Mouse (Mus musculus) kidney, postnatal 0 days (tissue): Measurements from ENCODE around the gene Ppfibp2. TPM values are rescaled to one million over a fixed set of nuclear protein-coding genes. Genes with fewer than 3 reads are reported as not detected.

Experiments
- ATAC-seq: fragments of 200-750 bp; cut with Nextera tagmentation; replicated peaks from 2 replicates; pipeline ENCODE4 v1.8.0; 2017; ENCODE audit warnings: low read depth, moderate number of reproducible peaks, moderate TSS enrichment, moderate library complexity; ENCODE audit not compliant: low FRiP score
- DNase-seq: peaks from one replicate; pipeline ENCODE4 v3.0.0-alpha.2; 2016; ENCODE audit warnings: low spot score
- H3K27ac ChIP-seq: fragments of 300-500 bp; sonication (generic); 2 replicates; pipeline ENCODE4 v1.5.1; 2014; ENCODE audit warnings: mild to moderate bottlenecking
- H3K27me3 ChIP-seq: fragments of 300-500 bp; sonication (generic); 2 replicates; pipeline ENCODE4 v1.6.1; 2014; ENCODE audit warnings: low read length, mixed read lengths; ENCODE audit not compliant: insufficient read depth
- H3K36me3 ChIP-seq: fragments of 300-500 bp; sonication (generic); 2 replicates; pipeline ENCODE4 v1.6.1; 2014; ENCODE audit warnings: low read length, mixed read lengths; ENCODE audit not compliant: insufficient read depth
- H3K4me1 ChIP-seq: fragments of 300-500 bp; sonication (generic); replicated peaks from 2 replicates; pipeline ENCODE4 v1.6.1; 2014; ENCODE audit warnings: antibody characterized with exemption, low read length, mixed read lengths; ENCODE audit not compliant: insufficient read depth
- H3K4me2 ChIP-seq: fragments of 300-500 bp; sonication (generic); 2 replicates; pipeline ENCODE4 v1.6.1; 2014; ENCODE audit warnings: mild to moderate bottlenecking, low read length, moderate library complexity, mixed read lengths
- H3K4me3 ChIP-seq: fragments of 300-500 bp; sonication (generic); replicated peaks from 2 replicates; pipeline ENCODE4 v1.5.1; 2014; ENCODE audit warnings: low read depth, low read length
- H3K9ac ChIP-seq: fragments of 300-500 bp; sonication (generic); 2 replicates; pipeline ENCODE4 v1.6.1; 2014; ENCODE audit warnings: low read depth, low read length
- H3K9me3 ChIP-seq: fragments of 300-500 bp; sonication (generic); replicated peaks from 2 replicates; pipeline ENCODE4 v1.6.1; 2016; ENCODE audit warnings: low read length, inconsistent platforms, mixed read lengths
- CTCF ChIP-seq: IDR thresholded peaks from 2 replicates; pipeline ENCODE4 v1.5.1; 2016; ENCODE audit warnings: antibody characterized with exemption, low read depth, mild to moderate bottlenecking, moderate library complexity
- WGBS: fragments of 180-500 bp; shearing (Covaris S2); extraction: QIAGEN DNeasy Blood & Tissue Kit; methylation state at CpG from one replicate; pipeline ENCODE4 v1.1.7; 2014; 5-methylcytosine and 5-hydroxymethylcytosine counted together
- polyA plus RNA-seq: library from polyadenylated mRNA; unstranded; fragments of >200 nt; fragmentation: Nextera tagmentation; extraction: Ambion mirVana; gene quantifications from 2 replicates; pipeline ENCODE4 v1.2.1, GENCODE M21; 2015

The Ppfibp2 gene
- polyA plus RNA-seq, 1 experiment from 2014 or later: 8.3 TPM

DNA sequence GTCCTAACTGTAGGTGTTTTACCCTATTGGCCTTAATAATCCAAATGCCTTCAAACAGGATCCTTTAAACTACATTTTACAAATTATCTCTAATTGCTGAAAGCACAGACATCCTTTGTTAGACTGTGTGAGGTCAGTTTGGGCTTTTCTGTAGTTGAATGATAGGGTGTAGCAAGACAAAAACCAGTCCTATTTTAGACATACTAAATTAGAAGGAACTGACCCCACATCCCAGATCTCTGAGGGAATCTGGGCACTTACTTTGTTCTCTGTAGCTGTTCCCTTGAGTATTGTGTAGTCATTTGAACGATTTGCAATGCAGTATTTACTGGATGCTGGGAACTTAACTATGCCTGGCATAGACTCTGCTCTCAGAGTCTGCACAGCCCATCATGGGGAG is 56.8 kb downstream of the Ppfibp2 start:
- 38% methylated on average over 1 of the region's 1 CpGs for WGBS
- DNase-seq (no peak), ATAC-seq (no peak)
- H3K36me3 ChIP-seq: no peaks in the 10 kb centered on the region
- no peak overlapping the region for H3K4me2 ChIP-seq
- H3K4me1 ChIP-seq: no peaks in the 10 kb centered on the region
- no peak overlapping the region for H3K9ac ChIP-seq
- H3K27ac ChIP-seq: no peak overlapping the region
- H3K4me3 ChIP-seq: no peak overlapping the region
- TF ChIP-seq CTCF: no peak
- no peaks in the 10 kb centered on the region for H3K9me3 ChIP-seq
- H3K27me3 ChIP-seq: no peaks in the 10 kb centered on the region

DNA sequence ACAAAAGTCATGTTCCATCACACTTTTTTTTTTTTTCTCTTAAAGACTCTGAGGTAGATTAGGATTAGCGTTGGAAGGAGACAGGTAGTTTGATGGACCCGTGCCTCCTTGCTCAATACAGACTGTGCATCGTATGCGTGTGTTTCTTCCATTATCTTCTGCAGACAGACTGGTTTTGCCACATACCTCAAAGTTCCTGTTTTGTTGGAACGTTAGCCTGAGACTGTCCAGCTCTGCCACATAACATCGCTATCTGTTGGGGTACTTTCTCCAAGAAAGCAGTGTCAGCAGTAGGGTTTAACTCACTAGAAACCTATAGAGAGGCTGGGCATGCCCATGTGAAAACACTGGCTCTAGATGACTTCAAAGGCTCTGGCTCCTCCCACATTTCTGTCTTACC is 61.4 kb downstream of the Ppfibp2 start:
- TF ChIP-seq CTCF: no peak
- WGBS: 83% methylated on average over 6 of the region's 6 CpGs
- H3K4me1 ChIP-seq: no peaks in the 10 kb centered on the region
- DNase-seq (no peak), ATAC-seq (no peak)
- no peak overlapping the region for H3K4me3 ChIP-seq
- H3K4me2 ChIP-seq: no peak overlapping the region
- no peaks in the 10 kb centered on the region for H3K36me3 ChIP-seq
- no peaks in the 10 kb centered on the region for H3K27me3 ChIP-seq
- no peaks in the 10 kb centered on the region for H3K9me3 ChIP-seq
- no peak overlapping the region for H3K27ac ChIP-seq
- no peak overlapping the region for H3K9ac ChIP-seq

DNA sequence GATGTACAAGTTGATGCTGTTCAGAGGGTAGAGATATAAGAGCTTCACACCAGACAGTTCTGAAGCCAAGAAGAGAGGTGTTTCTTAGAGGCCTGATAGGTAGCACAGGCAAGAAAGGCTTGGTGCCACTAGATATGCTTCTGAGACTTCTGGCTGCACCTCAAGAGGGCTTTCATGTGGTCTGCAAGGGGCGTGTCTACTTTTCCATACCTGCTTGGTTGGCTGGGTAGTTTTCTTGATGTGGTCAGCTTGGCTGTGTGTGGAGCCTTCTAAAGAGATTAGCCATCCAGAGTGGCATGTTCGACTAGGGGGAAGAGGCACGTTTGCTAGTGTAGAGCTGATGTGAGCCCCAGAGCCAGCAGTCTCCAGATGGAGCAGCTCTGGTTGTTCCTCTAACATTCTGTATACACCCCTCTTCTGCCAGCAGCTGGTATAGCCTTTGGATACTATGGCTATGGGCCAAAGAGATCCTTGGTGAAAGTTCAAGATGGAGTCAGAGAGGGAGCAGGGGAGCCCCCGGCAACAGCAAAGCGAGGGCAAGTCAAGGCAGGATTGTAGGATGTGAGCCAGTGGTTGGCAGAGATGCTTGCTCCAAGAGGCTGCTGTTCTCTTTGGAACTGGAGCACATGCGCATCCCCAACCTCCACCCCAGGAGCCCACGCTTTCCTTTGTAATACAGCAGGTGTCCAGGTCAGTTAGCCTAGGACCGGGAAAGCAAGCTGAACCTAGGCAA is 64.3 kb downstream of the Ppfibp2 start:
- H3K9ac ChIP-seq: no peak overlapping the region
- DNase-seq (no peak), ATAC-seq (no peak)
- no peak overlapping the region for H3K4me3 ChIP-seq
- H3K27me3 ChIP-seq: no peaks in the 10 kb centered on the region
- H3K36me3 ChIP-seq: no peaks in the 10 kb centered on the region
- H3K4me2 ChIP-seq: no peak overlapping the region
- H3K9me3 ChIP-seq: no peaks in the 10 kb centered on the region
- 86% methylated on average over 8 of the region's 8 CpGs for WGBS
- peaks cover 8% of the 10 kb centered on the region for H3K4me1 ChIP-seq
- TF ChIP-seq CTCF: no peak
- no peak overlapping the region for H3K27ac ChIP-seq

DNA sequence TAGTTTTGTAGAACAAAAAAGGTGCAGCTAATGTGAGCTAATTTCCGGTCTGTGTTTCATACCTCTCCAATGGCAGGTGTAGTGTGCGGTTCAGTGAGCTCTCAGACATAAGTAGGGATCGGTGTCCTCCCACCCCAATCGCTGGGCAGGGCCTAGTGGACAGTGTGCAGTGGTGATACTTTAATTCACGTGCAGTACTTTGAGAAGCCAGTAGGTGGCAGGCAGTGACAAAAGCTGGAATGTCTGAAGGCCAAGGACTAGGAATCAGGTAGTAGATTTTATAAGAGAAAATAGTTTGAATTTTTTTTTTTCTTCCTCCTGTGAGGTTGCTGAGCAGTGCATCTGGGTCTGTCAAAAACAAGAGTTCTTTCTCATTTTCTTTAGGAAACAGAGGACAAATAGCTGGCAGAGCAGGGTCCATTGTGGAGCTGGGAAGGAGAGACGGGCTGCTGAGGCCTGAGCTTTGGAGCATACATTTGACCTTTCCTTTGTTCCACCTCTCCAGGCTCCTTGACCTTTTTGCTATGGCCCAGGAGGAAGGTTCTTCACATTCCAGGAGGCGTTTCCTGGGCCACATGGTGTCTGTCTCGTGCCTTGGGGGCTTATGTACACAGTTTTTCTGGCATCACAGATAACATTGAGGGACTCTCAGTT is 66.3 kb downstream of the Ppfibp2 start:
- peak; percentile 62 for ATAC-seq
- Histone ChIP-seq H3K36me3 (no peaks in the 10 kb centered on the region), H3K4me3 (no peak overlapping the region), H3K9ac (no peak overlapping the region), H3K4me2 (no peak overlapping the region), H3K27me3 (no peaks in the 10 kb centered on the region), H3K27ac (no peak overlapping the region; the same call in 1 of the 2 replicates), H3K9me3 (no peaks in the 10 kb centered on the region), H3K4me1 (peaks cover 14% of the 10 kb centered on the region)
- peak; percentile 94 for DNase-seq
- peak; percentile 92 for TF ChIP-seq CTCF
- 16% methylated on average over 8 of the region's 8 CpGs for WGBS

DNA sequence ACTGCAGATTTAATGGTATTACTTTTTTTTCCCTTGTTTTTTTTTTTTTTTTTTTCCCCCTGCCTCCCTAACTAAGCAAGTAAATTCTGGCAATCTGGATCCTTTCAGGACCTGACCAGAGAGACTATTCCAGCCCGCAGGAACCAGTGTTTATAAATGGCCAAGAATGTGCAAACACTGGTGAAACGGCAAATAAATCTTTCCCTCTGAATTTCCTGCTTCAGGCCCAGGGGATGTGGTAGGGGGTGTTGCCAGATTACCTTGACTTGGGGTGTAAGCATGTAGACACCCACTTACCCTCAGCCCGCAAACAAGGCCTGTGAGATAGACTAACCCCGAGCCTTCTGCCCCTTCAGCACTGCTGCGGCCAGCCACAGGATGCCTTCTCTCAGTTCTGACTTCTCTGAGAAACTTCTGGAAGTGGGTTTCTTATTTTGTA is 66.9 kb downstream of the Ppfibp2 start:
- no peak overlapping the region; the same call in 1 of the 2 replicates for H3K27ac ChIP-seq
- TF ChIP-seq CTCF: no peak
- no peak overlapping the region for H3K4me2 ChIP-seq
- no peaks in the 10 kb centered on the region for H3K36me3 ChIP-seq
- H3K9ac ChIP-seq: no peak overlapping the region
- no peaks in the 10 kb centered on the region for H3K9me3 ChIP-seq
- H3K4me1 ChIP-seq: peaks cover 14% of the 10 kb centered on the region
- DNase-seq: peak; percentile 64
- 58% methylated on average over 5 of the region's 5 CpGs for WGBS
- H3K4me3 ChIP-seq: no peak overlapping the region
- no peaks in the 10 kb centered on the region for H3K27me3 ChIP-seq
- ATAC-seq: no peak

DNA sequence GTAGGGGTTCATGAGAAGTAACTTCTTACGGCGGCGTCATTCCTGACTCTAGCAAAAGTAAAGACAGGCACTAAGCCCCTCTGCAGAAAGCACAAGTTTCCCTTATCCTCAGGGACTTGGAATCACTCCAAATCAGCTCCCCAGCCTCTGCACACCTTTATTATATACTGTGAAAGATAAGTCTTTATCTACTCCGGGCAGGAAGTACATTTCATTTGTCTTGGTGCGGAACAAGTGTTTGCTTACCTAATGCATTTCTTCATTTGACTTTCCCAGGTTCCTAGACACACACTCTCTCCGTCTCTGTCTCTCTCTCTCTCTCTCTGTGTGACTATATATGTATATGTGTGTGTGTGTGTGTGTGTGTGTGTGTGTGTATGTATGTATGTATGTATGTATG is 68.6 kb downstream of the Ppfibp2 start:
- Histone ChIP-seq H3K9me3 (no peaks in the 10 kb centered on the region), H3K9ac (no peak overlapping the region), H3K4me3 (no peak overlapping the region), H3K4me1 (peaks cover 14% of the 10 kb centered on the region), H3K27me3 (no peaks in the 10 kb centered on the region), H3K4me2 (no peak overlapping the region), H3K36me3 (no peaks in the 10 kb centered on the region), H3K27ac (peak overlapping the region; percentile 83; the same call in 1 of the 2 replicates)
- DNase-seq (no peak), ATAC-seq (no peak)
- no peak for TF ChIP-seq CTCF
- WGBS: 79% methylated on average over 6 of the region's 6 CpGs
